Mouse (Mus musculus): ENCODE results near the gene Ano4. TPM values are rescaled to one million over a fixed set of nuclear protein-coding genes. Genes with fewer than 3 reads are reported as not detected.

Gene Ano4
- polyA plus RNA-seq, 1 experiment = not detected

DNA sequence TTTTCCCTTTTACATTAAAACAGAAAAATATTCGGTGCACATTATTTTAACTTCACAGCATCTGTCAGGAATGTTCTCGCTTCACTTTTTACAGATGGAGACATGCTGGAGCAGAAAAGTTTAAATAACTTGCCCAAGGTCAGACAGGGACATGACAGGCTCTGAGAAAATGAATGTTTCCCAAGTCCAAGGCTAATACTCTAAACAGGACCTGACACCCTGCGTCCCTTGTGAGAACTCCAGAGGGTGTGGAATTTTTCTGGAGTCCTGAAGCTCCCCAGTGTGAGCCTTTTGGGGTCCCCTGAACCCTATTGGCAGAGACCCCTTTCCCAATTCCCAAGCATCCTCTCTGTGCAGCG is 451 bp downstream of the Ano4 start:
- peaks cover 11% of the 10 kb centered on the region for H3K27me3 ChIP-seq (ENCODE audit: control insufficient read depth, insufficient read depth, insufficient read length)
- TF ChIP-seq FOSL1 (IDR thresholded peaks at IDR 0.05; ENCODE audit: insufficient read depth, low read length, poor library complexity, severe bottlenecking) (no peak), USF1 (IDR thresholded peaks at IDR 0.05; ENCODE audit: low read depth) (no peak), MYOD1 (IDR thresholded peaks at IDR 0.05; ENCODE audit: control insufficient read depth, insufficient read length, low read depth) (no peak), MYOG (IDR thresholded peaks at IDR 0.05; ENCODE audit: control insufficient read depth, extremely low read depth, insufficient read length) (no peak), MAX (IDR thresholded peaks at IDR 0.05) (no peak), CTCF (IDR thresholded peaks at IDR 0.05; ENCODE audit: control insufficient read depth, insufficient read depth, insufficient read length) (no peak), CEBPB (IDR thresholded peaks at IDR 0.05; ENCODE audit: low read depth) (no peak)
- no peaks in the 10 kb centered on the region for H3K79me3 ChIP-seq (ENCODE audit: low read depth)
- H3ac ChIP-seq (ENCODE audit: control insufficient read depth, insufficient read length, low read depth) = no peak overlapping the region
- no peaks in the 10 kb centered on the region for H3K79me2 ChIP-seq (ENCODE audit: control insufficient read depth, insufficient read depth)
- H3K36me3 ChIP-seq (ENCODE audit: control insufficient read depth, insufficient read depth) = no peaks in the 10 kb centered on the region
- no peak overlapping the region for H3K4me3 ChIP-seq (ENCODE audit: insufficient read depth, poor library complexity, severe bottlenecking)

DNA sequence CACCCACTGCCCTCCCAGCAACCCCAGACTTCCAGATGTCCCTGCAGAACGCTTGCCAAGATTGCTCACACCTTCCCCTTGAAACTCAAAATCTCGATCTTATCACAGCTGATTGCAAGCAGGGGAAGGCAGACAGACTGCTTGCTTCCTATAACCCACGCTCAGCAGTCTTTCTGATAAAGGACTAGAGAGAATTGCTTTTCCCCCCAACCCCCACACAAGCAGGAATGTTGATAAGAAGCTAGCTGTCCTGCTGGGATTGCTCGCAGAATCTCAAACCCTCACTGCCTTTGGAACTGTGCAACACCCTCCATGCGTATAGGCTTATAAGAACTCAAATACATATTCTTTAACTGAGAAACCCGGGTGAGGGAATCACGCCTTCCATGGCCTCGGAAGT is 846 bp downstream of the Ano4 start:
- Histone ChIP-seq H3K79me2 (ENCODE audit: control insufficient read depth, insufficient read depth) (no peaks in the 10 kb centered on the region), H3K36me3 (ENCODE audit: control insufficient read depth, insufficient read depth) (no peaks in the 10 kb centered on the region), H3K4me3 (ENCODE audit: insufficient read depth, poor library complexity, severe bottlenecking) (no peak overlapping the region), H3ac (ENCODE audit: control insufficient read depth, insufficient read length, low read depth) (no peak overlapping the region), H3K27me3 (ENCODE audit: control insufficient read depth, insufficient read depth, insufficient read length) (peaks cover 11% of the 10 kb centered on the region), H3K79me3 (ENCODE audit: low read depth) (no peaks in the 10 kb centered on the region)
- no peak for TF ChIP-seq MYOD1 (IDR thresholded peaks at IDR 0.05; ENCODE audit: control insufficient read depth, insufficient read length, low read depth)
- no peak for TF ChIP-seq CEBPB (IDR thresholded peaks at IDR 0.05; ENCODE audit: low read depth)
- no peak for TF ChIP-seq USF1 (IDR thresholded peaks at IDR 0.05; ENCODE audit: low read depth)
- TF ChIP-seq CTCF (IDR thresholded peaks at IDR 0.05; ENCODE audit: control insufficient read depth, insufficient read depth, insufficient read length) = no peak

DNA sequence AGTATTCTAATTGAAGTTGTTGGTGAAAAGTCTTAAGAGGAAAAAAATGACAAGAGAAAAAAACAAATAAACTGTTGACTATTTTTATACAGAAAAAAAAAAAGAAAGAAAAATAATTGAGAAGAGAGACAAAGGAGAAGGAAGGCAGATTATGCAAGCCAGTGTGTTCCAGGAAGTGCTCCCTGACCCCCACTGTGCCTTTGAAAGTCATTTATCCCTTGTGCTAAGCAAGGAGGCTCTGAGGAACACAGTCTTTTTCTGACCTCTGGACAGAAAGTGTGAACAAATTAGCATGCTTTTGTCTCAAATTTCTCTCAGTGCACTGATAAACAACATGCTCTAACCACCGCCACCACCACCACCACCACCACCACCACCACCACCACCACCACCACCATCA is 14.3 kb downstream of the Ano4 start:
- Histone ChIP-seq H3K36me3 (ENCODE audit: control insufficient read depth, insufficient read depth) (no peaks in the 10 kb centered on the region), H3K4me3 (ENCODE audit: insufficient read depth, poor library complexity, severe bottlenecking) (no peak overlapping the region), H3K27me3 (ENCODE audit: control insufficient read depth, insufficient read depth, insufficient read length) (no peaks in the 10 kb centered on the region), H3ac (ENCODE audit: control insufficient read depth, insufficient read length, low read depth) (no peak overlapping the region), H3K79me3 (ENCODE audit: low read depth) (no peaks in the 10 kb centered on the region), H3K79me2 (ENCODE audit: control insufficient read depth, insufficient read depth) (no peaks in the 10 kb centered on the region)
- TF ChIP-seq MYOD1 (IDR thresholded peaks at IDR 0.05; ENCODE audit: control insufficient read depth, insufficient read length, low read depth) = no peak
- TF ChIP-seq FOSL1 (IDR thresholded peaks at IDR 0.05; ENCODE audit: insufficient read depth, low read length, poor library complexity, severe bottlenecking) = no peak
- TF ChIP-seq MYOG (IDR thresholded peaks at IDR 0.05; ENCODE audit: control insufficient read depth, extremely low read depth, insufficient read length) = no peak
- TF ChIP-seq USF1 (IDR thresholded peaks at IDR 0.05; ENCODE audit: low read depth) = no peak
- TF ChIP-seq MAX (IDR thresholded peaks at IDR 0.05) = no peak
- TF ChIP-seq CTCF (IDR thresholded peaks at IDR 0.05; ENCODE audit: control insufficient read depth, insufficient read depth, insufficient read length) = no peak
- no peak for TF ChIP-seq CEBPB (IDR thresholded peaks at IDR 0.05; ENCODE audit: low read depth)

DNA sequence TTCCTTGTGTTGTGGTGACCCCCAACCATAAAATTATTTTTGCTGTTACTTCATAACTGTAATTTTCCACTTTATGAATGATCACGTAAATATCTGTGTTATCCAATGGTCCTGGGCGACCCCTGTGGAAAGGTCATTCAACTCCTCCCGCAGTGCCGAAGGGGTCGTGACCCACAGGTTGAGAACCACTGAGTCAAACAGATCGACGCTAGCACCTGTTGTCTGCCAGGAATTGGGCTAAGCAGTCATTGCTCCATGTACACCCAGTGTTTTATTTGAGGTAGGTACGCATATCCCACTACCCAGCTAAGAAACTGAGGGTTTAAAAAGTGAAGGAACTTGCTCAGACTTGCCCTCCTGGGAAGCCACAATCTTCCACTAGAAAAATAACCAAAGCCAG is 14.8 kb downstream of the Ano4 start:
- no peaks in the 10 kb centered on the region for H3K79me3 ChIP-seq (ENCODE audit: low read depth)
- TF ChIP-seq MYOD1 (IDR thresholded peaks at IDR 0.05; ENCODE audit: control insufficient read depth, insufficient read length, low read depth) = no peak
- TF ChIP-seq MAX (IDR thresholded peaks at IDR 0.05) = no peak
- TF ChIP-seq FOSL1 (IDR thresholded peaks at IDR 0.05; ENCODE audit: insufficient read depth, low read length, poor library complexity, severe bottlenecking) = no peak
- no peak for TF ChIP-seq MYOG (IDR thresholded peaks at IDR 0.05; ENCODE audit: control insufficient read depth, extremely low read depth, insufficient read length)
- TF ChIP-seq CEBPB (IDR thresholded peaks at IDR 0.05; ENCODE audit: low read depth) = no peak
- no peak for TF ChIP-seq USF1 (IDR thresholded peaks at IDR 0.05; ENCODE audit: low read depth)
- no peak for TF ChIP-seq CTCF (IDR thresholded peaks at IDR 0.05; ENCODE audit: control insufficient read depth, insufficient read depth, insufficient read length)

DNA sequence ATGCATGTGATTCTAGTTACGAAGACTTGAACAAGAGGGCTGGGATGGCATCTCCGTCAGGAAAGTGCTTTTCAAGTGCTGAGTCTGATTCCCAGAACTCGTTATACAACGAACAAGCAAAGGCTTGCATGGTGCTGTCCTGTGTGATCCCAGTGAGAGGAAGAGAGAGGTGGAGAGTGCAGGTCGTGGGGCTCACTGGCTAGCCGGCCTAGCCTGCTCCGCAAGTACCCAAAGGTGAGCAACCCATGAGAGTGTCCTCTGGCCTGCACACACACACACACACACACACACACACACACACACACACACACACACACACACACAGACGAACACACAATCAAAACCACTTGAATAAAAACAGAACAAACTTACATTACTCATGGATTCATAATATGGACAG is 15.7 kb downstream of the Ano4 start:
- H3K4me3 ChIP-seq (ENCODE audit: insufficient read depth, poor library complexity, severe bottlenecking) = no peak overlapping the region
- no peaks in the 10 kb centered on the region for H3K36me3 ChIP-seq (ENCODE audit: control insufficient read depth, insufficient read depth)
- H3K79me3 ChIP-seq (ENCODE audit: low read depth) = no peaks in the 10 kb centered on the region
- peaks cover 3% of the 10 kb centered on the region for H3K27me3 ChIP-seq (ENCODE audit: control insufficient read depth, insufficient read depth, insufficient read length)
- TF ChIP-seq CTCF (IDR thresholded peaks at IDR 0.05; ENCODE audit: control insufficient read depth, insufficient read depth, insufficient read length) = no peak
- no peak for TF ChIP-seq FOSL1 (IDR thresholded peaks at IDR 0.05; ENCODE audit: insufficient read depth, low read length, poor library complexity, severe bottlenecking)
- TF ChIP-seq MAX (IDR thresholded peaks at IDR 0.05) = no peak
- TF ChIP-seq MYOD1 (IDR thresholded peaks at IDR 0.05; ENCODE audit: control insufficient read depth, insufficient read length, low read depth) = no peak
- TF ChIP-seq MYOG (IDR thresholded peaks at IDR 0.05; ENCODE audit: control insufficient read depth, extremely low read depth, insufficient read length) = no peak
- no peak for TF ChIP-seq CEBPB (IDR thresholded peaks at IDR 0.05; ENCODE audit: low read depth)
- no peak for TF ChIP-seq USF1 (IDR thresholded peaks at IDR 0.05; ENCODE audit: low read depth)
- no peaks in the 10 kb centered on the region for H3K79me2 ChIP-seq (ENCODE audit: control insufficient read depth, insufficient read depth)
- H3ac ChIP-seq (ENCODE audit: control insufficient read depth, insufficient read length, low read depth) = no peak overlapping the region

More for the DNA sequence above, 14.8 kb downstream of the Ano4 start:
- Histone ChIP-seq H3K27me3 (ENCODE audit: control insufficient read depth, insufficient read depth, insufficient read length) (peaks cover 3% of the 10 kb centered on the region), H3K4me3 (ENCODE audit: insufficient read depth, poor library complexity, severe bottlenecking) (no peak overlapping the region), H3K36me3 (ENCODE audit: control insufficient read depth, insufficient read depth) (no peaks in the 10 kb centered on the region), H3ac (ENCODE audit: control insufficient read depth, insufficient read length, low read depth) (no peak overlapping the region), H3K79me2 (ENCODE audit: control insufficient read depth, insufficient read depth) (no peaks in the 10 kb centered on the region)

- peaks cover 3% of the 10 kb centered on the region for H3K27me3 ChIP-seq (ENCODE audit: control insufficient read depth, insufficient read depth, insufficient read length)
- H3K36me3 ChIP-seq (ENCODE audit: control insufficient read depth, insufficient read depth) = no peaks in the 10 kb centered on the region
- no peak for TF ChIP-seq USF1 (IDR thresholded peaks at IDR 0.05; ENCODE audit: low read depth)
- peak; percentile 6 for TF ChIP-seq CTCF (IDR thresholded peaks at IDR 0.05; ENCODE audit: control insufficient read depth, insufficient read depth, insufficient read length)
- no peak for TF ChIP-seq MYOG (IDR thresholded peaks at IDR 0.05; ENCODE audit: control insufficient read depth, extremely low read depth, insufficient read length)
- no peaks in the 10 kb centered on the region for H3K79me3 ChIP-seq (ENCODE audit: low read depth)
- H3ac ChIP-seq (ENCODE audit: control insufficient read depth, insufficient read length, low read depth) = peak overlapping the region; percentile 50
- no peaks in the 10 kb centered on the region for H3K79me2 ChIP-seq (ENCODE audit: control insufficient read depth, insufficient read depth)
- no peak overlapping the region for H3K4me3 ChIP-seq (ENCODE audit: insufficient read depth, poor library complexity, severe bottlenecking)
Observed at GRCm38 (mm10) chr10:89327004-89327511, 17.5 kb downstream of the Ano4 start.
